Mouse (Mus musculus) spleen, adult 2 months (tissue): ENCODE data around the gene Gab2. TPM values are rescaled to one million over a fixed set of nuclear protein-coding genes. Genes with fewer than 3 reads are reported as not detected.

ENCODE experiments used
- DNase-seq, 2 experiments: peaks; one replicate each; pipeline versions ENCODE4 v3.0.0 to v3.0.0-alpha.2; 2012 to 2021; ENCODE audit warnings: low spot score in 2 of 2, low read depth in 1 of 2
- H3K27ac ChIP-seq: fragments of 200-500 bp; 2 replicates; pipeline ENCODE4 v1.5.1; 2012; ENCODE audit warnings: low read length, inconsistent platforms; ENCODE audit not compliant: insufficient read depth
- H3K27me3 ChIP-seq: fragments of 200-500 bp; 2 replicates; pipeline ENCODE4 v1.6.1; 2012; ENCODE audit warnings: mild to moderate bottlenecking, moderate library complexity, low read length, inconsistent platforms; ENCODE audit not compliant: control insufficient read depth, insufficient read depth
- H3K36me3 ChIP-seq: fragments of 200-500 bp; 2 replicates; pipeline ENCODE4 v1.6.1; 2012; ENCODE audit warnings: mild to moderate bottlenecking, low read length, inconsistent platforms; ENCODE audit not compliant: control insufficient read depth, insufficient read depth
- H3K4me1 ChIP-seq: fragments of 200-500 bp; 2 replicates; pipeline ENCODE4 v1.6.1; 2011; ENCODE audit warnings: inconsistent platforms; ENCODE audit not compliant: control insufficient read depth, insufficient read depth, insufficient read length
- H3K4me3 ChIP-seq: fragments of 200-500 bp; 2 replicates; pipeline ENCODE4 v1.5.1; 2011; ENCODE audit warnings: mild to moderate bottlenecking, inconsistent platforms; ENCODE audit not compliant: insufficient read depth, insufficient read length; ENCODE audit errors: extremely low read depth
- CTCF ChIP-seq: fragments of 200-500 bp; IDR thresholded peaks from 2 replicates; pipeline ENCODE4 v1.5.1; 2011; ENCODE audit warnings: mild to moderate bottlenecking, inconsistent platforms; ENCODE audit not compliant: insufficient read depth, insufficient read length, insufficient replicate concordance; ENCODE audit errors: extremely low read depth
- POLR2A ChIP-seq: fragments of 200-500 bp; IDR thresholded peaks from 2 replicates; pipeline ENCODE4 v1.6.1; 2011; ENCODE audit warnings: low read depth, low read length, inconsistent platforms
- WGBS: fragments of 180-500 bp; shearing (Covaris S2); methylation state at CpG from one replicate; pipeline ENCODE4 v1.1.7; 2018; 5-methylcytosine and 5-hydroxymethylcytosine counted together
- polyA plus RNA-seq: library from polyadenylated mRNA; depleted of rRNA; stranded (reverse); fragments of >200 nt; gene quantifications from 2 replicates; pipeline ENCODE4 v1.2.3, GENCODE M21; 2012

Gene Gab2
- polyA plus RNA-seq, 1 experiment, result 9.2 TPM

DNA sequence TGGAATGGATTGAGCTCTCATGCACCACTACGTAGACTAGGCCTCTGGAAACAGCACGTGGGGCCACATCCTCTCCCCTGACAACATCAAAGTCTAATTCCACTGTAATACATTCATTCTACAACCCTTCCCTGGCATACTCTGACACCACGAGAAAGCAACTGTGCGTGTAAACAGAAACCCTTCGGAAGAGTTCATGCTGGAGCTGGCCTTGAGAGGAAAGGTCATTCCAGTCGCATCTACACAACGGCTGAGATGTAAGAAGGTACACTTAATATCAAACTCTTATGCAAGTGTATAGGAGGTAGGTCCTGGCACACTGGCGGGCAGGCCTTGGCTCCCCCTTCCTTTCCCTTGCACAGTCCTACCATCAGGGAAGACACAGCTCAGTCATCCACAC, 243.0 kb downstream of the Gab2 start:
- TF ChIP-seq POLR2A, result no peak
- no peak for TF ChIP-seq CTCF
- Histone ChIP-seq H3K4me3 (no peak overlapping the region), H3K4me1 (no peaks in the 10 kb centered on the region; the same call in 1 of the 2 replicates), H3K36me3 (no peaks in the 10 kb centered on the region), H3K27me3 (peaks cover 2% of the 10 kb centered on the region; the same call in 1 of the 2 replicates), H3K27ac (no peak overlapping the region)
- no peak for DNase-seq
- WGBS, result 94% methylated on average over 8 of the region's 8 CpGs

DNA sequence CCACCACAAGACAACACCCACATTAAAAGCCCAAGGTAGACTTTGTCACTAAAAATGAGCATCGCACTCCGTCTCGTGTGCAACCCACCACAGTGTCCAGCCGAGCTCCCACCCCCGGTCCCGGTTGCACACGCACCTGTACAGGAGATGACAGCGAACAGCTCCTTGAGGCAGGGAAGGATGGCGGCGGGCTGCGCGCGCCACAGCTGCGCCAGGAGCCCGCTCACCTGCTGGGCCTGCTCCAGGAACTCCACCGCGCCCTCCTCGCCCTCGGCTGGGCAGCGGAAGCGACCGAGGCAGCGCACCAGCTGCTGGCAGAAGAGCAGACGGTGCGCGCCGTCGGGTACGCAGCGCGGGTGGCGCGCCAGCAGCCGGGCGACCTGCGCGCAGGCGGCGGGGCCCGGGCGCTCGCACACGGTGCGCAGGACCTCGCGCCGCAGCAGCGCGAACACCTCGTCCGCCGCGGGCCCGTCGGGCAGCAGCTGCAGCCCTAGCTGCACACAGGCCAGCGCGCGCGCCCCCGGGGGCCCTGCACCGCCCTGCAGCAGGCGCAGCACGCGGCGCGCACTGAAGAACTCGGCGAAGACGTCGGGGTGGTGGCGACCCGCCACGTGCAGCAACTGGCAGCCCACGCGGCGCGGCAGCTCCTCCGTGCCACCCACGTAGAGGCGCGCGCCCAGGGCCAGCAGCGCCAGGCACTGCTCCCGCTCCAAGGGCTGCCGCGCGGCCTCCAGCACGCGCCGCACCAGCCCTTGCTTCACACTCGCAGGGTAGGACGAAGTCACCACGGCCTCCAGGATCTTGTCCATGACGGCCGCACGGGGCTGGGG, 244.0 kb downstream of the Gab2 start:
- no peaks in the 10 kb centered on the region for H3K36me3 ChIP-seq
- no peak for DNase-seq
- no peak for TF ChIP-seq POLR2A
- TF ChIP-seq CTCF, result no peak
- no peak overlapping the region for H3K27ac ChIP-seq
- 33% methylated on average over 96 of the region's 96 CpGs for WGBS
- peaks cover 2% of the 10 kb centered on the region; the same call in 1 of the 2 replicates for H3K27me3 ChIP-seq
- H3K4me1 ChIP-seq, result no peaks in the 10 kb centered on the region; the same call in 1 of the 2 replicates
- no peak overlapping the region for H3K4me3 ChIP-seq

DNA sequence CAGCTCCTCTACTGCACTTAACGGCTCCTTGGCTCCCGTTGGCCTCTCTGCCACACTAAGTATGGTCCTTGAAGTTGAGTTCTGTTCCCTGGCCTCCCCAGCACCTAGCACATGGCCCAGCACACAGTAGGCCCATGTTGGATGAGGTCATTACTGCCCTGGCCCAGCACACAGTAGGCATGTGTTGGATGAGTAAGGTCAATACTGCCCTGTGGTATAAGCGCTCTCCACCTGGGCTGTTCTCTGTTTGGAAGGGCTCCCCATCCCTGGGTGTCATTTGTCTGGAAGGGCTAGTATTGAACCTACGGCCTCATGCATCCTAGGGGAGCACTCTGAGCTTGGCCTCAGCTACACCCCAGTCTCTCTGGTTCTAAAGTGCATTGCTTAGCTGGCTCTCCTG, 246.0 kb downstream of the Gab2 start:
- H3K4me3 ChIP-seq, result no peak overlapping the region
- TF ChIP-seq POLR2A, result no peak
- TF ChIP-seq CTCF, result no peak
- 93% methylated on average over 4 of the region's 4 CpGs for WGBS

DNA sequence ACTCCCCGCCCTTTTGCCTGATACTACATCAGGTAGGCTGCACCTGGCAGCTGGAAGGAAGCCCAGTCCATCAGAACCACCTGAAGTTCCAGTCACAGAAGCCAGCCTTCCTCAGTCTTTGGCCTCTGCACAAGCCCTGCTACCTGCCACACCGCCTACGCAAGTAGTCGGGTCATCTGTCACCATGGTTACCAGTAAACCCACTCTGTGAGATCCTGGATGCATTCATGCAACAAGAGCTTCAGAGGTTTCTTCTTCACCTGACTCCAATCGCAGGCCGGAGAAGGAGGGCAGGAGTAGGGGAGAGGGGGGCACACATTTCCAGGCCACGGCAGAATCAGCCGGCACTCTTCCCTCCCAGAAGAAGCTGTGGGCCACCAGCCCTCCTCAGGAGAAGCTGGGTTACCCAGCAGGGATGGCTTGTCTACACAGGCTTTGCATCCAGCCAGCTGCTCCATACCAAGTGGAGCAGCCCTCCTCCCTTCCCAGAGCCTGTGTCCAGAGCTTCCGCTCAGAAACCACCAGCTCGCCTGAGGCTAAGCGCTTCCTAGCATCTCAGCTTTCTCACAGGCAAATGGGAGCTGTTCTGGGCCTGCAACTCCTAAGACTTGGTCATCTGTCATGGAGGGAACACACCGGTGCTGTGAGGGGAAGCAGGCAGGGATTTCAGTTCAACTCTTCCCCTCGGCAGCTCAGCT, 247.7 kb downstream of the Gab2 start:
- peaks cover 8% of the 10 kb centered on the region for H3K4me1 ChIP-seq
- H3K27ac ChIP-seq, result no peak overlapping the region
- WGBS, result 88% methylated on average over 13 of the region's 13 CpGs
- no peaks in the 10 kb centered on the region for H3K36me3 ChIP-seq
- DNase-seq, result no peak
- no peak overlapping the region for H3K4me3 ChIP-seq
- TF ChIP-seq CTCF (no peak), POLR2A (no peak)
- peaks cover 2% of the 10 kb centered on the region; the same call in 1 of the 2 replicates for H3K27me3 ChIP-seq

More for the DNA sequence above, 246.0 kb downstream of the Gab2 start:
- H3K36me3 ChIP-seq, result no peaks in the 10 kb centered on the region
- peaks cover 3% of the 10 kb centered on the region for H3K4me1 ChIP-seq
- H3K27me3 ChIP-seq, result peaks cover 2% of the 10 kb centered on the region; the same call in 1 of the 2 replicates
- no peak for DNase-seq
- H3K27ac ChIP-seq, result no peak overlapping the region

DNA sequence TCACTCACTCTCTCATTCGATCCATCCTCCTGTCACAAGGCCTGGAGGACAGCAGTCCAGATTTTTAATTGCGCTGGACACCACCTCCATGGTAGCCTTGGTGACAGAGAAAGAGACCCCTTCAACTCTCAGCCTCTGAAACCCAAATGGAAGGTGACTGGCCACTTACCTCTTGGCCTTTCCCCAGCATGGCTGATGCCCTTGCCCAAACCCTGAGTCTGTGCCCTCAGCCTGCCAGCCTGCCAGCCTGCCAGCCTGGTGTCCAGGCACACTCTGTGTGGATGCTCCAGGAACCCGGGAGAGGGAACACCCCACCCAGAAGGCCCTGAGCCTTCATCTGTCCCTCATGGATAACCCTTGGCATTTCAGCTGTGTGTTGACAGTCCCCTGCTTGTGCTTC, 248.3 kb downstream of the Gab2 start:
- Histone ChIP-seq H3K27me3 (peaks cover 2% of the 10 kb centered on the region; the same call in 1 of the 2 replicates), H3K4me1 (peaks cover 8% of the 10 kb centered on the region), H3K4me3 (no peak overlapping the region), H3K36me3 (no peaks in the 10 kb centered on the region), H3K27ac (no peak overlapping the region)
- TF ChIP-seq CTCF, result no peak
- 89% methylated on average over 3 of the region's 3 CpGs for WGBS
- no peak for DNase-seq

DNA sequence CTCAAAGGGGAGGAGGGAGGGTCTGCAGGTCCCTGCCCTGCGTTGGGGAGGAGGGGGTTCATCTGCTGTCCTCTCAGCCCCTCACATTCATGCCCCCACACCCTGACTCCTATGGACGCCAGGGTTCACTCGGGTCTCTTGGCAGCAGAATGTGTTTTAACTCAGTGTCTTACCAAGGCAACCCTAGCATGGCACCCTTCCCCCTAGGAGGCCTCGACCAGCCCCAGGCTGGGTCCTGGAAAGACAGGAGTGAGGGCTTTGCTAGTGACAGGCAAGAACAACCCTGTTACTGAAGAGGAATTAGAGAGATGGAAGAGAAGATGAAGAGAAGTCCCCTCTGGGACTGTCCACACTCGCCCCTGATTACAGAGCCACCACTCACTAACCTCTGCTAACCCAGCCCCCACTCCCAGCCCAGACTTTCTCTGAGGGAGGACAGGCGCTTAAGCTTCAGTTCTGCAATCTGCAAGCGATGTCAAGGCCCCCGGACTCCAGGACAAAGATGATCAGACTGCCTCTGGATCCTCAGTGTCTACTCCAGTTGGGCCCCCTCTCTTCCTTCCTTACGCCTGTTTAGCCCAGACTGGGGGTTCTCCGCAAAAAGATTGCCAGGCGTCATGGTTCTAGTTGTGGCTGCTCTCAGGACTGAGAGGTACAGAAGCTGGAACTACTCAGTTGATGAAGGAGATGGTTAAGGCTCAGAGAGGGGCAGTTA, 249.7 kb downstream of the Gab2 start:
- 63% methylated on average over 11 of the region's 11 CpGs for WGBS
- peak overlapping the region; percentile 98 for H3K4me3 ChIP-seq
- peaks cover 8% of the 10 kb centered on the region; the same call in 1 of the 2 replicates for H3K4me1 ChIP-seq
- TF ChIP-seq POLR2A (no peak), CTCF (no peak)
- no peak overlapping the region for H3K27ac ChIP-seq
- no peak for DNase-seq
- H3K36me3 ChIP-seq, result no peaks in the 10 kb centered on the region
- no peaks in the 10 kb centered on the region for H3K27me3 ChIP-seq
